Mouse (Mus musculus) inflammation-experienced regulatory T-cells, adult 6 months (primary cell): Measurements from ENCODE around the gene Hectd1. TPM values are rescaled to one million over a fixed set of nuclear protein-coding genes. Genes with fewer than 3 reads are reported as not detected.
A peak's percentile ranks its signal among the peaks of the same experiment; 100 is the strongest.

Source experiments
- ATAC-seq: one replicate; pipeline ENCODE4 v1.8.0; 2017
- polyA plus RNA-seq, 3 experiments: library from polyadenylated mRNA; unstranded; fragments of 100-300 nt; shearing (Covaris generic); gene quantifications; one replicate each; pipeline ENCODE4 v1.2.1; 2017

Hectd1 gene
- 10 to 100 TPM; 58.9 to 78.1 (median 63.5) TPM for polyA plus RNA-seq

- peak; percentile 74 for ATAC-seq
Measured at GRCm38 (mm10) chr12:51829290-51830076, at the start of gene Hectd1. Hectd1 (minus strand) TSS chr12:51829536.

- ATAC-seq = peak; percentile 50
Measured at GRCm38 (mm10) chr12:51871446-51872144, 42.3 kb upstream of the Hectd1 start.

- ATAC-seq = no peak
Measured at GRCm38 (mm10) chr12:51869511-51869910, 40.2 kb upstream of the Hectd1 start.

GRCm38 (mm10) chr12:51867076-51867475 is 37.7 kb upstream of the Hectd1 start:
- ATAC-seq = peak; percentile 6

GRCm38 (mm10) chr12:51866226-51866910 is 37.0 kb upstream of the Hectd1 start:
- ATAC-seq = peak; percentile 79

GRCm38 (mm10) chr12:51865790-51866179 is 36.4 kb upstream of the Hectd1 start:
- ATAC-seq = peak; percentile 69

GRCm38 (mm10) chr12:51865061-51865789 is 35.9 kb upstream of the Hectd1 start:
- ATAC-seq = peak; percentile 44

GRCm38 (mm10) chr12:51863116-51864002 is 34.0 kb upstream of the Hectd1 start:
- ATAC-seq = no peak

- ATAC-seq = peak; percentile 42
Measured at GRCm38 (mm10) chr12:51858134-51859028, 29.0 kb upstream of the Hectd1 start.

GRCm38 (mm10) chr12:51856768-51857295 is 27.5 kb upstream of the Hectd1 start:
- ATAC-seq = peak; percentile 27

- no peak for ATAC-seq
Measured at GRCm38 (mm10) chr12:51855872-51856271, 26.5 kb upstream of the Hectd1 start.

GRCm38 (mm10) chr12:51855453-51855852 is 26.1 kb upstream of the Hectd1 start:
- no peak for ATAC-seq

- no peak for ATAC-seq
Measured at GRCm38 (mm10) chr12:51851617-51852016, 22.3 kb upstream of the Hectd1 start.

- no peak for ATAC-seq
Measured at GRCm38 (mm10) chr12:51851155-51851554, 21.8 kb upstream of the Hectd1 start.

GRCm38 (mm10) chr12:51850339-51850738 is 21.0 kb upstream of the Hectd1 start:
- no peak for ATAC-seq

GRCm38 (mm10) chr12:51849902-51850301 is 20.6 kb upstream of the Hectd1 start:
- no peak for ATAC-seq

GRCm38 (mm10) chr12:51847953-51848680 is 18.8 kb upstream of the Hectd1 start:
- peak; percentile 27 for ATAC-seq

GRCm38 (mm10) chr12:51845261-51845660 is 15.9 kb upstream of the Hectd1 start:
- peak; percentile 8 for ATAC-seq

- peak; percentile 87 for ATAC-seq
Measured at GRCm38 (mm10) chr12:51844771-51845256, 15.5 kb upstream of the Hectd1 start.
